Mouse (Mus musculus): Measurements from ENCODE around the gene Itsn2.

GRCm38 (mm10) chr12:4715606-4716005, 123.2 kb downstream of the Itsn2 start:
- TF ChIP-seq POLR2A (IDR thresholded peaks at IDR 0.05; ENCODE audit: extremely low read depth, insufficient read depth, low read length) = no peak
- no peak for TF ChIP-seq CTCF (IDR thresholded peaks at IDR 0.05; ENCODE audit: extremely low read depth, insufficient read depth, low read length)
